Mouse (Mus musculus) embryonic facial prominence, embryonic 14.5 days (tissue): ENCODE measurements around the gene Cdh4. TPM values are rescaled to one million over a fixed set of nuclear protein-coding genes. Genes with fewer than 3 reads are reported as not detected.

ENCODE experiments used
- ATAC-seq: fragments of 200-750 bp; cut with Nextera tagmentation; 2 replicates; pipeline ENCODE4 v1.8.0; 2017; ENCODE audit warnings: low read depth, moderate number of reproducible peaks, moderate TSS enrichment
- DNase-seq: peaks from one replicate; pipeline ENCODE4 v3.0.0-alpha.2; 2015; ENCODE audit warnings: low spot score
- H3K27ac ChIP-seq: fragments of 300-500 bp; sonication (generic); replicated peaks from 2 replicates; pipeline ENCODE4 v1.5.1; 2014; ENCODE audit warnings: low read depth, mild to moderate bottlenecking, low read length, moderate library complexity
- H3K27me3 ChIP-seq: fragments of 300-500 bp; sonication (generic); replicated peaks from 2 replicates; pipeline ENCODE4 v1.6.1; 2014; ENCODE audit warnings: low read length; ENCODE audit not compliant: control insufficient read depth, insufficient read depth
- H3K36me3 ChIP-seq: fragments of 300-500 bp; sonication (generic); 2 replicates; pipeline ENCODE4 v1.6.1; 2014; ENCODE audit warnings: low read length, mixed read lengths; ENCODE audit not compliant: control insufficient read depth, insufficient read depth
- H3K4me1 ChIP-seq: fragments of 300-500 bp; sonication (generic); 2 replicates; pipeline ENCODE4 v1.6.1; 2014; ENCODE audit warnings: antibody characterized with exemption, low read length; ENCODE audit not compliant: control insufficient read depth, insufficient read depth
- H3K4me2 ChIP-seq: fragments of 300-500 bp; sonication (generic); 2 replicates; pipeline ENCODE4 v1.6.1; 2014; ENCODE audit warnings: low read depth, mild to moderate bottlenecking, low read length, moderate library complexity, mixed read lengths
- H3K4me3 ChIP-seq: fragments of 300-500 bp; sonication (generic); 2 replicates; pipeline ENCODE4 v1.5.1; 2014; ENCODE audit warnings: low read depth, mild to moderate bottlenecking, low read length
- H3K9ac ChIP-seq: fragments of 300-500 bp; sonication (generic); 2 replicates; pipeline ENCODE4 v1.6.1; 2014; ENCODE audit warnings: low read depth, mild to moderate bottlenecking, low read length, moderate library complexity, mixed read lengths
- H3K9me3 ChIP-seq: fragments of 300-500 bp; sonication (generic); 2 replicates; pipeline ENCODE4 v1.6.1; 2016; ENCODE audit warnings: low read length; ENCODE audit not compliant: control insufficient read depth
- WGBS: fragments of 180-500 bp; shearing (Covaris S2); extraction: QIAGEN DNeasy Blood & Tissue Kit; methylation state at CpG from one replicate; pipeline ENCODE4 v1.1.7; 2014; 5-methylcytosine and 5-hydroxymethylcytosine counted together
- polyA plus RNA-seq: library from polyadenylated mRNA; unstranded; fragments of >200 nt; fragmentation: Nextera tagmentation; extraction: Ambion mirVana; gene quantifications from 2 replicates; pipeline ENCODE4 v1.2.1, GENCODE M21; 2014

Gene Cdh4
- polyA plus RNA-seq, 1 experiment from 2014 or later: 9.2 TPM

- no peak overlapping the region for H3K9ac ChIP-seq
- no peaks in the 10 kb centered on the region for H3K4me1 ChIP-seq
- DNase-seq (no peak), ATAC-seq (no peak)
- H3K4me2 ChIP-seq: no peak overlapping the region
- H3K9me3 ChIP-seq: no peaks in the 10 kb centered on the region
- H3K27ac ChIP-seq: no peak overlapping the region
- no peak overlapping the region for H3K4me3 ChIP-seq
- H3K27me3 ChIP-seq: no peaks in the 10 kb centered on the region
- 75% methylated on average over 2 of the region's 2 CpGs for WGBS
- no peaks in the 10 kb centered on the region for H3K36me3 ChIP-seq
Measured at GRCm38 (mm10) chr2:179627563-179627962, 185.3 kb downstream of the Cdh4 start.

GRCm38 (mm10) chr2:179630720-179631119 lies 188.5 kb downstream of the Cdh4 start:
- 34% methylated on average over 10 of the region's 10 CpGs for WGBS
- Histone ChIP-seq H3K36me3 (no peaks in the 10 kb centered on the region), H3K4me1 (no peaks in the 10 kb centered on the region), H3K9me3 (no peaks in the 10 kb centered on the region), H3K9ac (no peak overlapping the region), H3K27ac (no peak overlapping the region), H3K4me2 (no peak overlapping the region), H3K4me3 (no peak overlapping the region), H3K27me3 (no peaks in the 10 kb centered on the region)
- DNase-seq (no peak), ATAC-seq (no peak)

GRCm38 (mm10) chr2:179640576-179641301 lies 198.5 kb downstream of the Cdh4 start:
- Histone ChIP-seq H3K27ac (no peak overlapping the region), H3K4me3 (no peak overlapping the region), H3K9ac (no peak overlapping the region), H3K36me3 (no peaks in the 10 kb centered on the region), H3K27me3 (no peaks in the 10 kb centered on the region), H3K9me3 (0 out of 2 replicates have a peak, but pooled peaks cover 7% of the 10 kb centered on the region), H3K4me1 (no peaks in the 10 kb centered on the region), H3K4me2 (no peak overlapping the region)
- ATAC-seq: no peak
- WGBS: 85% methylated on average over 15 of the region's 15 CpGs
- DNase-seq: no peak

- no peak overlapping the region for H3K4me3 ChIP-seq
- H3K9me3 ChIP-seq: 0 out of 2 replicates have a peak, but pooled peaks cover 7% of the 10 kb centered on the region
- no peak for DNase-seq
- ATAC-seq: no peak
- H3K4me1 ChIP-seq: no peaks in the 10 kb centered on the region
- no peak overlapping the region for H3K4me2 ChIP-seq
- H3K36me3 ChIP-seq: no peaks in the 10 kb centered on the region
- H3K27me3 ChIP-seq: no peaks in the 10 kb centered on the region
- no peak overlapping the region for H3K9ac ChIP-seq
- no peak overlapping the region for H3K27ac ChIP-seq
- WGBS: 68% methylated on average over 20 of the region's 20 CpGs
Measured at GRCm38 (mm10) chr2:179648573-179649263, 206.5 kb downstream of the Cdh4 start.

- Histone ChIP-seq H3K27ac (no peak overlapping the region), H3K4me3 (no peak overlapping the region), H3K36me3 (no peaks in the 10 kb centered on the region), H3K27me3 (no peaks in the 10 kb centered on the region), H3K9me3 (0 out of 2 replicates have a peak, but pooled peaks cover 2% of the 10 kb centered on the region), H3K4me1 (no peaks in the 10 kb centered on the region), H3K4me2 (no peak overlapping the region), H3K9ac (no peak overlapping the region)
- DNase-seq (no peak), ATAC-seq (no peak)
- WGBS: 55% methylated on average over 4 of the region's 4 CpGs
Measured at GRCm38 (mm10) chr2:179649370-179649769, 207.1 kb downstream of the Cdh4 start.

GRCm38 (mm10) chr2:179650168-179650567 lies 207.9 kb downstream of the Cdh4 start:
- Histone ChIP-seq H3K4me2 (no peak overlapping the region), H3K27me3 (no peaks in the 10 kb centered on the region), H3K9ac (no peak overlapping the region), H3K4me3 (no peak overlapping the region), H3K27ac (no peak overlapping the region), H3K36me3 (no peaks in the 10 kb centered on the region), H3K9me3 (no peaks in the 10 kb centered on the region), H3K4me1 (no peaks in the 10 kb centered on the region)
- DNase-seq (no peak), ATAC-seq (no peak)
- 80% methylated on average over 9 of the region's 9 CpGs for WGBS

GRCm38 (mm10) chr2:179655506-179655905 lies 213.3 kb downstream of the Cdh4 start:
- H3K4me1 ChIP-seq: no peaks in the 10 kb centered on the region
- H3K27me3 ChIP-seq: no peaks in the 10 kb centered on the region
- ATAC-seq: no peak
- no peak for DNase-seq
- H3K27ac ChIP-seq: no peak overlapping the region
- WGBS: 80% methylated on average over 3 of the region's 3 CpGs
- no peaks in the 10 kb centered on the region for H3K9me3 ChIP-seq
- H3K9ac ChIP-seq: no peak overlapping the region
- no peaks in the 10 kb centered on the region for H3K36me3 ChIP-seq
- H3K4me3 ChIP-seq: no peak overlapping the region
- no peak overlapping the region for H3K4me2 ChIP-seq

GRCm38 (mm10) chr2:179659254-179659653 lies 217.0 kb downstream of the Cdh4 start:
- no peaks in the 10 kb centered on the region for H3K36me3 ChIP-seq
- no peak overlapping the region for H3K27ac ChIP-seq
- no peaks in the 10 kb centered on the region for H3K9me3 ChIP-seq
- H3K4me1 ChIP-seq: no peaks in the 10 kb centered on the region
- H3K4me2 ChIP-seq: no peak overlapping the region
- DNase-seq (no peak), ATAC-seq (no peak)
- WGBS: 93% methylated on average over 1 of the region's 1 CpGs
- no peak overlapping the region for H3K9ac ChIP-seq
- H3K27me3 ChIP-seq: peaks cover 24% of the 10 kb centered on the region
- no peak overlapping the region for H3K4me3 ChIP-seq
